Mouse (Mus musculus) C2C12 (cell line): ENCODE measurements around the gene Tppp3. TPM values are rescaled to one million over a fixed set of nuclear protein-coding genes. Genes with fewer than 3 reads are reported as not detected.

Experiments
- H3K27me3 ChIP-seq: one replicate; pipeline ENCODE4 v1.6.1; 2011; ENCODE audit not compliant: control insufficient read depth, insufficient read depth, insufficient read length
- H3K36me3 ChIP-seq: one replicate; pipeline ENCODE4 v1.6.1; 2011; ENCODE audit not compliant: control insufficient read depth, insufficient read depth
- H3K4me3 ChIP-seq: one replicate; pipeline ENCODE4 v1.5.1; 2011; ENCODE audit warnings: mild to moderate bottlenecking, control low read depth; ENCODE audit not compliant: poor library complexity, insufficient read depth, severe bottlenecking
- H3K79me2 ChIP-seq: one replicate; pipeline ENCODE4 v1.6.1; 2011; ENCODE audit not compliant: control insufficient read depth, insufficient read depth
- H3K79me3 ChIP-seq: one replicate; pipeline ENCODE4 v1.6.1; 2011; ENCODE audit warnings: low read depth, control low read depth
- H3ac ChIP-seq: one replicate; pipeline ENCODE3; 2011; ENCODE audit warnings: low read depth; ENCODE audit not compliant: control insufficient read depth, insufficient read length
- CEBPB ChIP-seq: IDR thresholded peaks from one replicate; pipeline ENCODE4 v1.6.1; 2011; ENCODE audit warnings: low read depth, mild to moderate bottlenecking, control low read depth, moderate library complexity
- CTCF ChIP-seq: IDR thresholded peaks from one replicate; pipeline ENCODE4 v1.5.1; 2011; ENCODE audit not compliant: control insufficient read depth, insufficient read depth, insufficient read length
- FOSL1 ChIP-seq: IDR thresholded peaks from one replicate; pipeline ENCODE4 v1.8.0; 2011; ENCODE audit warnings: mild to moderate bottlenecking, low read length; ENCODE audit not compliant: poor library complexity, insufficient read depth, severe bottlenecking
- MAX ChIP-seq: IDR thresholded peaks from one replicate; pipeline ENCODE4 v1.6.1; 2011; ENCODE audit warnings: mild to moderate bottlenecking, control low read depth
- MYOD1 ChIP-seq: IDR thresholded peaks from one replicate; pipeline ENCODE4 v1.6.1; 2011; ENCODE audit warnings: low read depth; ENCODE audit not compliant: control insufficient read depth, insufficient read length
- MYOG ChIP-seq: IDR thresholded peaks from one replicate; pipeline ENCODE4 v1.6.1; 2011; ENCODE audit not compliant: control insufficient read depth, insufficient read length; ENCODE audit errors: extremely low read depth
- USF1 ChIP-seq: IDR thresholded peaks from one replicate; pipeline ENCODE4 v1.6.1; 2011; ENCODE audit warnings: low read depth, mild to moderate bottlenecking, control low read depth, moderate library complexity
- long read RNA-seq, 2 experiments: library from polyadenylated mRNA; unstranded; transcript quantifications; one replicate each; pipeline ENCODE4 v2.0.0; 2019 to 2020
- polyA plus RNA-seq: library from polyadenylated mRNA; unstranded; fragments of >200 nt; fragmentation: generic; extraction: Trizol; gene quantifications from one replicate; pipeline ENCODE4 v1.2.1, GENCODE M21; 2012; ENCODE audit warnings: missing spikeins

The Tppp3 gene
- polyA plus RNA-seq, result 219 TPM
- long read RNA-seq, experiment 1, transcript Tppp3-201 (4 exons, 1,127 nt), result major isoform, 51 of 59 reads
- long read RNA-seq, experiment 1, partial matches to known transcripts, result 1 of 59 reads
- long read RNA-seq, experiment 1, other reads (novel, unspliced or antisense), result 6 of 59 reads
- long read RNA-seq, experiment 2, transcript Tppp3-201 (4 exons, 1,127 nt), result major isoform, 6 of 7 reads
- long read RNA-seq, experiment 2, partial matches to known transcripts, result 0 of 7 reads
- long read RNA-seq, experiment 2, other reads (novel, unspliced or antisense), result 1 of 7 reads

DNA sequence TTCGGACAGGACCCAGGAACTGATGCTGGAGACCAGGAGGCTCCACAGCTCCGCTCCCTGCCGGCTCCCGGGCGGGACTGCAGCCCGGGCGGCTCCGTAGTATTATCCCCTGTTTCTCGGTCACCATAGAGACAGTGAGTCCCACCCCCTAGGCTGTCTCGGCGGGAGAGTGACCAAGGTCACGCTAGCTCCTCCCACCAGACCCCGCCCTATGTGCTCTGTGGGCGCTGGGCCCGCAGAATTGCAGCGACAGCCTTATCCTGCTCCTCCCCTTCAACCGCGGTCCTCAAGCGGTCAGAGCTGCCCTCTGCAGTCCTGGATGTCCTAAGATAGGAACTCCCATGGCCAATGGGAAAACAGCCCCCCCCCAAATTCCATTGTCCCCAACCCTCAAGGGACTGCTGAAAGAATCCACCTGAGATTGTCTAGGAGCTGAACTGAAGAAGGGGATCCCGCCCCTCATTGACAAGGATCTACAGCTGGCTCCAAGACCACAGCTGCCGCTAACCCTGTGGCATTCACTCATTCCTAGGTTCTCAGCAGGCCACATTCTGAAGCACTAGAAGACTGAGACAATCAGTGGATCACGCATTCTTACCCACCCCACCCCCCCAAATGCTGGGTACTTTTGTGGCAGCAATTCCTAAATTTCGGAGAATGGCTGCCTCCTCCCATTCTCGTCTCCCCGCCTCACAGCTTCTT, at the start of gene Tppp3:
TSS of gene Tppp3 (minus strand) at position 213 of the 702 bp plus-strand sequence.
- Histone ChIP-seq H3ac (peak within 1 kb of the TSS; percentile 66), H3K79me3 (no peaks in the 10 kb centered on the region), H3K27me3 (no peaks in the 10 kb centered on the region), H3K36me3 (peaks cover 26% of the 10 kb centered on the region), H3K79me2 (peaks cover 9% of the 10 kb centered on the region), H3K4me3 (peak within 1 kb of the TSS; percentile 28)
- TF ChIP-seq FOSL1, result no peak
- TF ChIP-seq MYOD1, result peak; percentile 64

DNA sequence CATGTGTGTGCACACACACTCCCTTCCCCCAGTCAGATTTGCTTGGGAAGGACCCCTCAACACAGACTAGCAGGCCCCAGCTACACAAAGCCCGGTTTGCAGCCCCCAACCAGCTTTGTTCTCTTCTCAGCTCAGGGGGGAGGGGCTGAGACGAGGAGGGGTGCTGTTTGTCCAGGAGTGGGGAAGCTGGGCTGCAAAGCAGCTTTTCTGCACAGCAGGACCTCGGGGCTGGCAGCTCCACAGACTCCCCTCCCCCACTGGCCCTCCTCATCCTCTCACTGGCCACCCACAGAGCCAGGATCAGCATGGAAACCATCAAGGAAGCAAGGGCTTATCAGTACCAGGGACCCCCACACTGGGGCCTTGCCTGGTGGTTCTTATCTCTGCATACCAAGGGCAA, 49.7 kb upstream of the Tppp3 start:
- H3K4me3 ChIP-seq, result no peak overlapping the region
- H3K79me2 ChIP-seq, result no peaks in the 10 kb centered on the region
- H3ac ChIP-seq, result no peak overlapping the region
- peaks cover 3% of the 10 kb centered on the region for H3K36me3 ChIP-seq
- H3K27me3 ChIP-seq, result no peaks in the 10 kb centered on the region
- TF ChIP-seq CTCF (no peak), MAX (no peak), MYOG (no peak), USF1 (no peak), CEBPB (no peak), FOSL1 (no peak), MYOD1 (no peak)
- no peaks in the 10 kb centered on the region for H3K79me3 ChIP-seq

DNA sequence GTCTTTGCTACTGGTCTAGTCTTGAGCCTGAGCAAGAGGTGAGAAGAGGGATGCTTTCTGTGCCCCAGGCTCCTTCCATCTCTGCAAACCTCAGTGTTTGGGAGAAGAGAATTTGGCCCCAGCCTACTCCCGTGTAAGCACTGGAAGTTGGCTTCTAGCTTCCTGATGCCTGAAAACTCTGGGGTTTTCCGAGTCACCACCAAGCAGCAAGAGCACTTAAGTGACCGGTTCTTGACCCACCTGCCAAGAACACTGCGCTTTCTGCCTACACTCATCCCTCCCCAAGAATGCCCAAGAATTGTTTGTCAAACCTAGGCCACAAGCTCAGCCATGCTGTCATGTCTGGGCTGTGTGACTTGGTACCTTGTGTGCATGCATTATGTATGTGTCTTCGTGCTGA, 49.2 kb upstream of the Tppp3 start:
- Histone ChIP-seq H3K79me3 (no peaks in the 10 kb centered on the region), H3K79me2 (no peaks in the 10 kb centered on the region), H3ac (no peak overlapping the region), H3K4me3 (no peak overlapping the region), H3K36me3 (peaks cover 3% of the 10 kb centered on the region), H3K27me3 (no peaks in the 10 kb centered on the region)
- TF ChIP-seq USF1 (no peak), MAX (no peak)

DNA sequence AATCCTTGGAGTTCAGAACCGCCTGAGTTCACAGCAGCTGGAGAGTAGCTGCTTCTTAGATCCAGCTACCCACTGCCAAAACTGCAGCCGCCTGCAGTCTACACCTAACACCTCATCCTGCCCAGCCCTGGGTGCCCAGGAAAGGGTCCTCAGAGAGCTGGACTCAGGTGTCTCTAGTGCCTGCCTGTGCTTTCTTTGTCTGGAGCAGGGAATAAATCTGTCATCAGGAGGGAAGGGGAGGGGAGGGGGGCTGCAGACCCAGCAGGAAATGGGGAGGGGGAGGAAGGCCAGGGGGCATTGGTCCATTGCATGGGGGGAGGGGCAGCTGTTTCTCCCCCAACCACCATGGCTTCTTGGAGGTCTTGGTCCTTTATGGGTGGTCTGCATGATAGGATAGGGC, 48.3 kb upstream of the Tppp3 start:
- H3K4me3 ChIP-seq, result no peak overlapping the region
- peaks cover 3% of the 10 kb centered on the region for H3K36me3 ChIP-seq
- no peak for TF ChIP-seq MYOG
- TF ChIP-seq FOSL1, result no peak
- TF ChIP-seq USF1, result no peak
- no peak for TF ChIP-seq CTCF
- no peak for TF ChIP-seq MYOD1
- no peak for TF ChIP-seq CEBPB
- TF ChIP-seq MAX, result no peak

DNA sequence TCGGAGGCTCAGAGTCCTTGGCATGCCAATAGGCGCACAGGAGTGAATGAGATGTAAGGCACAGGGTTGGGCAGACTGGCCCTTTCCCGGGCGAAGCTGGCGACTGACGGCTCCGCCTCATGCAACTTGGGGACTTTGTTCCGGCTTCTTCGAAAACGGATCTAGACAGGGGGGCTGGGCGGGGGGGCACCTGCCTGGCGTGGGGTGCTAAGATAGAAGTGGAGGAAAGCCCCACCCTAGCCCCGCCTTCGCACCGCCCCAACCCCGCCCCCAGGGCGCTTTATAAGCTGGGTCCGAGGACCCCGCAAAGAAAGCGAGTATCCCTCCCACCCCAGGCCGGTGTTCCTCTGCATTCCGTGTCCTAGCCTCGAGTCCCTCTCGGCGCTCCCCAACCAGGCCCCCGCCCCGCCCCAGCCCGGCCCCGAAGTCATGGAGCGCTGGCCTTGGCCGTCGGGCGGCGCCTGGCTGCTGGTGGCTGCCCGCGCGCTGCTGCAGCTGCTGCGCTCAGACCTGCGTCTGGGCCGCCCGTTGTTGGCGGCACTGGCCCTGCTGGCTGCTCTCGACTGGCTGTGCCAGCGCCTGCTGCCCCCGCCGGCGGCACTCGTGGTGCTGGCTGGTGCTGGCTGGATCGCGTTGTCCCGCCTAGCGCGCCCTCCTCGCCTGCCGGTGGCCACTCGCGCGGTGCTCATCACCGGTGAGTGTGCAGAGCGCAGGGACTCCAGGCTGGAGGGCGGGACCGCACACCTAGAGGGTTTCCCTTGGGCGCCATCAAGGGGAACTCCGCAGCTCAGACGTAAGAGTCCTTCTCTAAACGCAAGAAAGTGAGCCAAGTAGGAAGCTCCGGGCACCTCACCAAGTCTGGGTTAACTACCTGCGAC, 47.3 kb upstream of the Tppp3 start, which contains the start of gene Hsd11b2:
TSS of gene Hsd11b2 (plus strand) at position 320 of the 878 bp plus-strand sequence.
- peak; percentile 24 for TF ChIP-seq CTCF
- no peak for TF ChIP-seq USF1
- no peak for TF ChIP-seq CEBPB
- H3K4me3 ChIP-seq, result peak within 1 kb of the TSS; percentile 21

More for the DNA sequence above, 48.3 kb upstream of the Tppp3 start:
- Histone ChIP-seq H3K79me2 (no peaks in the 10 kb centered on the region), H3K27me3 (no peaks in the 10 kb centered on the region), H3K79me3 (no peaks in the 10 kb centered on the region), H3ac (no peak overlapping the region)

DNA sequence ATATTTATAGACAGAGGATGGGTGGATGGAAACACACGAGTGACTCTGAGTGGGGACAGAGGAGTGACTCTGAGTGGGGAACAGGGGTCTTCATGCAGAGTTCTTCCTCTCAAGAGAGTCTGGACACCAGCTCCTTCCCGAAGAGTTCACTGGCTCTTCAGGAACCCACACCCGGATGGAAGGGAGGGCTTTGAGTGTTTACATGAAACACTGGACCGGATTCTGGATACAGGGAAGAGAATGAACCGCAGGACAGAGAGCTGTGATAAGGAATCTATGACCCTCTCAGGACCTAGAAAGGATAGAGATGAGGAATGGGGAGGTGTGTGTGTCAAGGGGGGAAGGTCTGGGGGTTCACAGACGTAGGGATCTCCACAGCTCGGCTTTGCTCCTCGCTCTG, 46.0 kb upstream of the Tppp3 start:
- Histone ChIP-seq H3K79me2 (no peaks in the 10 kb centered on the region), H3ac (no peak overlapping the region), H3K36me3 (peaks cover 2% of the 10 kb centered on the region), H3K79me3 (no peaks in the 10 kb centered on the region), H3K4me3 (no peak overlapping the region), H3K27me3 (no peaks in the 10 kb centered on the region)
- TF ChIP-seq MYOD1, result no peak
- no peak for TF ChIP-seq CTCF
- no peak for TF ChIP-seq USF1
- no peak for TF ChIP-seq MYOG
- no peak for TF ChIP-seq CEBPB
- TF ChIP-seq MAX, result no peak
- TF ChIP-seq FOSL1, result no peak

More for the DNA sequence above, 47.3 kb upstream of the Tppp3 start, which contains the start of gene Hsd11b2:
- no peaks in the 10 kb centered on the region for H3K79me3 ChIP-seq
- peaks cover 3% of the 10 kb centered on the region for H3K36me3 ChIP-seq
- H3K27me3 ChIP-seq, result no peaks in the 10 kb centered on the region
- no peaks in the 10 kb centered on the region for H3K79me2 ChIP-seq
- peak within 1 kb of the TSS; percentile 55 for H3ac ChIP-seq
